Mouse (Mus musculus) CH12.LX (cell line): ENCODE measurements around the gene Psmd2. TPM values are rescaled to one million over a fixed set of nuclear protein-coding genes. Genes with fewer than 3 reads are reported as not detected.

Experiments used
- DNase-seq: peaks from one replicate; pipeline ENCODE4 v3.0.0-alpha.2; 2013; ENCODE audit errors: extremely low read depth
- H3K27ac ChIP-seq: 2 replicates; pipeline ENCODE4 v1.5.1; 2012; ENCODE audit warnings: low read depth, mild to moderate bottlenecking, control low read depth, moderate library complexity; ENCODE audit not compliant: insufficient read depth
- H3K27me3 ChIP-seq: replicated peaks from 2 replicates; pipeline ENCODE3; 2012; ENCODE audit warnings: inconsistent platforms
- H3K36me3 ChIP-seq, 2 experiments: replicated peaks in 1 of 2; 2 replicates each; pipeline versions ENCODE3 to v1.6.1; 2012; ENCODE audit warnings: inconsistent platforms in 1 of 2, low read length in 1 of 2, mild to moderate bottlenecking in 1 of 2, mixed read lengths in 1 of 2, moderate library complexity in 1 of 2; ENCODE audit not compliant: control insufficient read depth in 1 of 2, insufficient read depth in 1 of 2
- H3K4me1 ChIP-seq, 2 experiments: 2 replicates each; pipeline ENCODE4 v1.6.1; 2012; ENCODE audit warnings: inconsistent platforms in 1 of 2, moderate library complexity in 1 of 2; ENCODE audit not compliant: insufficient read depth in 2 of 2, control insufficient read depth in 1 of 2
- H3K4me2 ChIP-seq: 2 replicates; pipeline ENCODE4 v1.6.1; 2012; ENCODE audit warnings: low read depth, mild to moderate bottlenecking, control low read depth; ENCODE audit not compliant: poor library complexity, insufficient read depth, severe bottlenecking
- H3K4me3 ChIP-seq, 3 experiments: fragments of 150-350 bp in 1 of 3; sonication (generic) in 1 of 3; replicated peaks in 1 of 3; 2 replicates each; pipeline versions ENCODE3 to v1.5.1; 2011 to 2012; ENCODE audit warnings: low read depth in 2 of 3, low read length in 2 of 3, mild to moderate bottlenecking in 2 of 3, moderate library complexity in 2 of 3, control low read depth in 1 of 3, improper control_type of control experiment in 1 of 3, inconsistent platforms in 1 of 3, mixed read lengths in 1 of 3; ENCODE audit not compliant: poor library complexity in 1 of 3
- H3K79me2 ChIP-seq: replicated peaks from 2 replicates; pipeline ENCODE4 v1.6.1; 2012; ENCODE audit warnings: mild to moderate bottlenecking, moderate library complexity; ENCODE audit not compliant: control insufficient read depth, poor library complexity, insufficient read depth, severe bottlenecking; ENCODE audit errors: extremely low read depth
- H3K9ac ChIP-seq: 2 replicates; pipeline ENCODE4 v1.6.1; 2012; ENCODE audit warnings: low read depth, mild to moderate bottlenecking, control low read depth, moderate library complexity; ENCODE audit not compliant: insufficient read depth
- H3K9me3 ChIP-seq: replicated peaks from 2 replicates; pipeline ENCODE3; 2012; ENCODE audit warnings: low read length, inconsistent platforms, mixed read lengths
- BHLHE40 ChIP-seq: IDR thresholded peaks from 2 replicates; pipeline ENCODE4 v1.6.1; 2011; ENCODE audit warnings: mild to moderate bottlenecking, low read depth, low read length, improper control_type of control experiment
- CHD1 ChIP-seq: IDR thresholded peaks from 2 replicates; pipeline ENCODE4 v1.6.1; 2012; ENCODE audit warnings: low read depth, low read length, improper control_type of control experiment, inconsistent platforms
- CHD2 ChIP-seq: IDR thresholded peaks from 2 replicates; pipeline ENCODE4 v1.6.1; 2011; ENCODE audit warnings: low read length, improper control_type of control experiment
- E2F4 ChIP-seq: IDR thresholded peaks from 2 replicates; pipeline ENCODE4 v1.6.1; 2011; ENCODE audit warnings: low read depth, low read length, improper control_type of control experiment; ENCODE audit not compliant: insufficient replicate concordance
- ELF1 ChIP-seq: IDR thresholded peaks from 2 replicates; pipeline ENCODE4 v1.6.1; 2014; ENCODE audit warnings: low read depth, mild to moderate bottlenecking, inconsistent platforms, low read length, improper control_type of control experiment
- EP300 ChIP-seq: IDR thresholded peaks from 2 replicates; pipeline ENCODE4 v1.6.1; 2011; ENCODE audit warnings: low read length, improper control_type of control experiment
- ETS1 ChIP-seq: conservative IDR thresholded peaks from 2 replicates; pipeline ENCODE4 v1.6.1; 2012; ENCODE audit warnings: low read depth, mild to moderate bottlenecking, inconsistent platforms, low read length, improper control_type of control experiment, moderate library complexity
- JUN ChIP-seq: IDR thresholded peaks from 2 replicates; pipeline ENCODE4 v1.6.1; 2011; ENCODE audit warnings: low read depth, mild to moderate bottlenecking, low read length, improper control_type of control experiment, moderate library complexity; ENCODE audit not compliant: insufficient read depth
- JUND ChIP-seq: conservative IDR thresholded peaks from 2 replicates; pipeline ENCODE4 v1.6.1; 2011; ENCODE audit warnings: low read depth, low read length, improper control_type of control experiment
- MAX ChIP-seq: IDR thresholded peaks from 2 replicates; pipeline ENCODE4 v1.6.1; 2011; ENCODE audit warnings: low read length, improper control_type of control experiment
- MAZ ChIP-seq: IDR thresholded peaks from 2 replicates; pipeline ENCODE4 v1.6.1; 2012; ENCODE audit warnings: low read depth, mild to moderate bottlenecking, inconsistent platforms, low read length, improper control_type of control experiment, moderate library complexity
- MEF2A ChIP-seq: IDR thresholded peaks from 2 replicates; pipeline ENCODE4 v1.6.1; 2014; ENCODE audit warnings: low read depth, mild to moderate bottlenecking, inconsistent platforms, low read length, improper control_type of control experiment, borderline replicate concordance
- PAX5 ChIP-seq: IDR thresholded peaks from 2 replicates; pipeline ENCODE4 v1.6.1; 2012; ENCODE audit warnings: low read length, inconsistent platforms, mixed read lengths
- POLR2A ChIP-seq: IDR thresholded peaks from 2 replicates; pipeline ENCODE4 v1.6.1; 2011; ENCODE audit warnings: low read depth, mild to moderate bottlenecking, improper control_type of control experiment, low read length
- SIN3A ChIP-seq: IDR thresholded peaks from 2 replicates; pipeline ENCODE4 v1.6.1; 2012; ENCODE audit warnings: low read length, improper control_type of control experiment, inconsistent platforms
- TBP ChIP-seq: conservative IDR thresholded peaks from 2 replicates; pipeline ENCODE4 v1.6.1; 2011; ENCODE audit warnings: low read depth, low read length, improper control_type of control experiment
- TCF12 ChIP-seq: IDR thresholded peaks from 2 replicates; pipeline ENCODE4 v1.6.1; 2014; ENCODE audit warnings: low read depth, mild to moderate bottlenecking, inconsistent platforms, low read length, improper control_type of control experiment
- USF1 ChIP-seq: IDR thresholded peaks from 2 replicates; pipeline ENCODE4 v1.6.1; 2014; ENCODE audit warnings: low read depth, mild to moderate bottlenecking, inconsistent platforms, low read length, improper control_type of control experiment
- USF2 ChIP-seq: conservative IDR thresholded peaks from 2 replicates; pipeline ENCODE4 v1.6.1; 2011; ENCODE audit warnings: low read depth, low read length, improper control_type of control experiment
- ZKSCAN1 ChIP-seq: IDR thresholded peaks from 2 replicates; pipeline ENCODE4 v1.6.1; 2012; ENCODE audit warnings: low read depth, inconsistent platforms, low read length, improper control_type of control experiment, borderline replicate concordance
- dilution Hi-C: fragments of 300-500 bp; cut with MboI; formaldehyde crosslinking; loops from 2 replicates; pipeline ENCODE4 v1.14.3; 2020; ENCODE audit warnings: low sequenced_read_pairs; ENCODE audit not compliant: extremely low pct_unique_long_range_greater_than_20kb, extremely low pct_ligation_motif_present
- in situ Hi-C: fragments of 300-500 bp; cut with MboI; formaldehyde crosslinking; loops from 3 replicates; pipeline ENCODE4 v1.14.3; 2019; ENCODE audit warnings: low sequenced_read_pairs, low pct_ligation_motif_present, low pct_unique_long_range_greater_than_20kb, mixed read lengths
- polyA plus RNA-seq: library from polyadenylated mRNA; unstranded; fragments of >175 nt; gene quantifications from 2 replicates; pipeline ENCODE4 v1.2.1, GENCODE M21; 2012; ENCODE audit warnings: low read depth; ENCODE audit not compliant: insufficient read length
- total RNA-seq, 2 experiments: library from RNA; depleted of rRNA; stranded (reverse); fragments of 300-350 nt in 1 of 2; fragments of >200 nt in 1 of 2; gene quantifications; 2 replicates each; pipeline ENCODE4 v1.2.3; 2012 to 2014

Psmd2 gene
- total and polyA plus RNA-seq, 3 experiments = 273 to 528 (median 340) TPM

DNA sequence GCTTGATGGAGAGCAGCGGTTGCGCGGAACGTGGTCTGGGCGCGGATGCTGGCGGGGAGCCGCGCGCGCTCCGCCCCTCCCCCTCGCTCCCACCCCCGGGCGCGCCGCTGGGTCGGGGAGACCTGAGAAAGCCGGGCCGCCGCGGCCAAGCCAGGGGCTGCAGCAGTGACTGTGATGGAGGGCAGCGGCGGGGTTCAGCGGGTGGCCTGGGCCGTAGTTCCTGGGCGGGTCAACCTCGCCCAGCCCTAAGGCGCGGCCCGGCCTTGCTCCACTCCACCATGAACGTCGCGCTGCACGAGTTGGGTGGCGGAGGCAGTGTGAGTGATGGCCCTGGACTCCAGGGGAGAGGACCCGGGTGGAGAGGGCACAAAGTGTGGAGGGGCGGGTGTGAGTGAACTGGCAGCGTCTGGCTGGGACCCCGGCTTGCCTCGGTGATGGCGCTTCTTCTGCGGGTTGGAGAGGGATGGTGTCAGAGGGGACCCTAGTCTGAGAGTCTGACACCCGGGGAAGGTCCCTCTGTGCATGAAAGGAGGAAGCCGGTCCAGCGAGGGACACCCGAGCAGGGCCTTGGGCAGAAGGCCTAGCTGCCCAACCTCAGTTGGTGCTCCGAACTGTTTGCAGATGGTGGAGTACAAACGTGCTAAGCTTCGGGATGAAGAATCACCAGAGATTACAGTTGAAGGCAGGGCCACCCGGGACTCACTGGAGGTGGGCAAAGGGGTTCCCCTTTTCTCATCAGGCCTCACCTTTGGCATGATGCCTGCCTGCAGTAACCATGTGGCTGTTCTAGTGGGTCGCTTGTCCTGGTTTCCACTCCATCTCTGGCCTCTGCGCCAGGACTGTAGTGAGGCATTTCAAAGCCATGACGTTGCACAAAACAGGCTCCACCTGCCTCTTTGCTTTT lies 21.5 kb upstream of the Psmd2 start, which contains the start of gene Ece2:
Ece2 (plus strand) TSS at position 98 of the 904 bp plus-strand sequence.
- in situ Hi-C loops = no loop called here
- H3K27ac ChIP-seq = no peak within 1 kb of the TSS
- no peaks in the 10 kb centered on the region for H3K9me3 ChIP-seq
- no peak for TF ChIP-seq PAX5
- no peak for TF ChIP-seq USF1
- TF ChIP-seq ELF1 = no peak
- TF ChIP-seq BHLHE40 = no peak
- TF ChIP-seq EP300 = no peak
- no peak for TF ChIP-seq TBP
- TF ChIP-seq POLR2A = no peak
- TF ChIP-seq MEF2A = no peak
- no peak for TF ChIP-seq E2F4
- no peak for TF ChIP-seq CHD2
- no peak for TF ChIP-seq ZKSCAN1
- no peak for TF ChIP-seq TCF12
- no peak for TF ChIP-seq CHD1
- no peaks in the 10 kb centered on the region for H3K79me2 ChIP-seq
- no peak for DNase-seq
- no peaks in the 10 kb centered on the region for H3K4me1 ChIP-seq
- dilution Hi-C loops = no loop called here
- H3K36me3 ChIP-seq = no peaks in the 10 kb centered on the region
- no peak within 1 kb of the TSS for H3K9ac ChIP-seq
- peak within 1 kb of the TSS; percentile 10; the same call in 1 of the 2 replicates for H3K4me2 ChIP-seq
- H3K27me3 ChIP-seq = no peaks in the 10 kb centered on the region
- no peak within 1 kb of the TSS for H3K4me3 ChIP-seq

DNA sequence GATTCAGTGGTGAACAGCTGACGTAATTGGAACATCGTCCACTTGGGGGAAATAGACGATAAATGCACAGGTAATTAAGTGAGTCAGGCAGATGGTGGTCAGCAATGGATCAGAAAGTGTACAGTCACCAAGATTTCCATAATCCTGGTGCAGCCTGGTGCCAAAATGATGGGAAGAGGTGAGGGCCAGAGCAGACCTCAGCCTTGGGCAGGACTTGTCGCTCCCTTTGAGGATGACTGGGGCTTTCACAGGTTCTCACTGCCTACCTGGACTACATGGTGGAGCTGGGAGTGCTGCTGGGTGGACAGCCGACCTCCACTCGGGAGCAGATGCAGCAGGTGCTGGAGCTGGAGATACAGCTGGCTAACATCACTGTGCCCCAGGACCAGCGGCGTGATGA lies 14.0 kb upstream of the Psmd2 start:
- dilution Hi-C loops = no loop called here
- Histone ChIP-seq H3K4me1 (peaks cover 3 to 15% of the 10 kb centered on the region in 2 experiments), H3K79me2 (no peaks in the 10 kb centered on the region), H3K4me3 (no peak overlapping the region), H3K9ac (no peak overlapping the region), H3K4me2 (no peak overlapping the region), H3K27me3 (no peaks in the 10 kb centered on the region), H3K9me3 (no peaks in the 10 kb centered on the region), H3K27ac (no peak overlapping the region), H3K36me3 (no peaks in the 10 kb centered on the region)
- TF ChIP-seq ETS1 (no peak), JUN (no peak), CHD2 (no peak), MAX (no peak), SIN3A (no peak), JUND (no peak), USF2 (no peak), BHLHE40 (no peak), MAZ (no peak), USF1 (no peak)
- in situ Hi-C loops = no loop called here
- DNase-seq = no peak
